Mouse (Mus musculus) right cerebral cortex, adult 2 months (tissue): ENCODE measurements around the gene Nudt2.

Experiments
- DNase-seq, 2 experiments: peaks; one replicate each; pipeline ENCODE4 v3.0.0; 2021 to 2022; ENCODE audit warnings: low spot score in 2 of 2

Nudt2 gene

DNA sequence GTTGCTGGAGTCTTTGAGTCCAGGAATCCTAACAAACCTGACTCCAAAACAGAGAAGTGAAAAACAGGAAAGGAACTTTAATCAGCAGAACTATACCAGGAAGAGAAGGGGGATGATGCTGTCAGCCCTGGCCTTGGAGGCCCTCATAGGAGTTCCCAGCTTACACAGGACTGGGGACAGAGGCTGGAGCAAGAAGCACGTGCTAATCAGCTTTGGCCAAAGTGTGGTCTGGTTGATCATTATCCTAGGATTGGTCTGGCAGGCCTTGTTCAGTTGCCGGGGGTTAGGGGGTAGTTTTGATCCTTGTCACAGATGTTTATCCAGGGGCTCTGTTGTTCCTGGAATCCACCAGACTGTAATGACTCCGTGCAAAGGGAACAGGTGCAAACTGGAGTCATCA is 29.4 kb downstream of the Nudt2 start:
- DNase-seq = no peak

DNA sequence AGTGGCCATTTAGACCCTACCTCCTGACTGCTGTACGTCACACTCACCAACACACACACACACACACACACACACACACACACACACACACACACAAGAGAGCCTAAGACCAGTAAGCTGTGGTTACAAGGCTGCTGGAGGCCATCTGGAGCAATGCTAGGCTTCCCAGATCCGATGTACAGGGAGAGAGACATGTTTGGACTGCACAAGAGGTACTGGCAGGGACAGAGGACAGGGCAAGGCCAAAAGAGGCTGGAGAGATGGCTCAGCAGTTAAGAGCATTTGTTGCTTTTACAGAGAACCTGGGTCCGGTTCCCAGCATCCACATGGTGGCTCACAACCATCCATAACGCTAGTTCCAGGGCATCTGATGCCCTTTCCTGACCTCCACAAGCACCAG is 30.1 kb downstream of the Nudt2 start:
- DNase-seq = no peak

DNA sequence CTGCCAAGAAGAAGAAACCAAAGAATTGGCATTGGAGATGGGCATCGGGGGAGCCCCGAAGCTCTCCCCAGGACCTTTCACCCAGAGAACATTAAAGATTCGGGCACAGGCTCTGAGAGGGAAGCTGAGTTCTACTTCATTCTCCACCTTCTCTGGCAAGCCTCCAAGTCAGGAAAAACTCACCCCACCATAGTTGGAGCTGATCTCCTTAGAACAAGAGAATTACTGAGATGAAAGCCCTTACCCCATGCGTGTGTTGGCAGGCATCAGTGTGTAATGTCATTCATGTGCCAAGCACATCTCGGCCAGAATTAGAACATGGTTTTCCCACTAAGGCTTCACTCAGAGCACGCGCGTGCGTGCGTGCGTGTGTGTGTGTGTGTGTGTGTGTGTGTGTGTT is 30.9 kb downstream of the Nudt2 start:
- no peak for DNase-seq

DNA sequence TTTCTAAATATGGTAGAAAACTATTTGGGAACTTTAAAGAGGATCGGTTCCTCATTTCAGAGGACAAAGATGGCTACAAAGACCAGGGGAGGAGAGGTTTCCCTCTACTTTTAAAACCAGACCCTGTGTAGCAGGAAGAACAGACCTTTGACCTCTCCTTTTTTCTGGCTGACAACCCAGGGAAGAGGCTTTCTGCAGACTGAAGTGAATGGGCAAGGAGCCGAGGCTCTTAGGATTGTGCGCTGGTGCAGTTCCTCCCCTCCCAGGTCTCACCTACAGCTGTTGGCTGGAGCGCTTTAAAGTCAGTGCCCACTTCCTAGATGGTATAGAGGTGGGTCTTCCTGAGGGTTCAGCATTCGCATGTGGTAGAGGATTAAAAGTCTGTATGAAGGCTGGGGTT is 32.1 kb downstream of the Nudt2 start:
- no peak for DNase-seq

- no peak for DNase-seq
These were observed 32.6 kb downstream of the Nudt2 start for GRCm38 (mm10) chr4:41497579-41497978.

DNA sequence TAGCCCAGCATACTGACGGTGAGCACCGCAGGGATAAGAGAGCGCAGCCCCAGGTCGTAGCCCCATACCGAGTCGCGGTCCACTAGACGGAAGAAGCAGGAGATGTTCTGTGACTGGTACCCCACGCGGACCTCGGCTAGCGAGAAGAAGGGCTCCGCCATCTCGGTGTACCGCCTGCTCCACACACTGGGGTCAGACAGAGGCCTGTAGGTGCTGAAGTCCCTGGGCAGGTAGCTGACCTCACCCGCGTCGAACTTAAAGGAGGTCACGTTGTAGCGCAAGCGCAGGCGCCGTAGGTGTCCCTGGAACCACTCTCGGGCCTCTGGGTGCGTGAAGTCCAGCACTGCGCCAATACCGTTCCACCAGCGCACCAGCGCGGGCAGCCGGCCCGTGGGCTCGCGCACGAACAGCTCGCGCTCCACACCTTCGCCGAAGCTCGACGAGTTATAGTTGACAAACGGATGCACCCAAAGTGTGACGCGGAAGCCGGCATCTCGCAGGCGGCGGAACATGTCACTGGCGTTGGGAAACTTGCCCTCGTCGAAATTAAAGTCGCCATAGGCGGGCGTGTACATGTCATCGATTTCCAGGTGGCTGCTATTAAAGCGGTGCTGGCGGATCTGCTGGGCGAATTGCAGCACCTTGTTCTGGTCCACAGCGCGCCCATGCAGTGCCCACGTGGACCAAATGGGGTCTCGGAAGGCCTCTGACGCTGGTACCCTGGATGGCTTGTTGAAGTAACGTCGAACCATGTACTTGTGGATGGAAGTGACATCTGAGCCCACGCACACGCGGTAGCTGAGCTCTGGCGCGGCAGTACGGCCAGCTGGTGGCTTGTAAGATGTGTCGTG is 33.3 kb downstream of the Nudt2 start:
- DNase-seq = no peak

GRCm38 (mm10) chr4:41498921-41499391 is 34.0 kb downstream of the Nudt2 start:
- DNase-seq = no peak

DNA sequence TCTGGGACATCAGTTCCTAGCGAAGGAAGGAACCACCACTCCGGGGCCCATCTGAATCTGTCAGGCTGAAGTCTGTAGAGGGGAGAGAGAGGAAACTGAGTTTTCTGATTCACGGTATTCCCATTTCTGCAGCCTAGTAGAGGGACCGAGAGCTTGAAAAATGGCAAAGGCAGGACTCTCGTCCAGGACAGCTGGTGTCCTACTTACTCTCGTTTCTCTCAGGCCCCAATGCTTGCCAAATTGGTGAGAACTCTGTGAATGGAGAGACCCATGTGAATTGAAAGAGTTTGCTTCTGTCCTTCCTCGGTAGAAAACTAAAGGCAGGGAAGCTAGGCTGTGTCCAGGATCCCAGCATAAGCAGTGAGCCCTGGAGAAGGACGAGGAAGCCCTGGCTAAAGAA is 34.7 kb downstream of the Nudt2 start:
- DNase-seq = no peak

DNA sequence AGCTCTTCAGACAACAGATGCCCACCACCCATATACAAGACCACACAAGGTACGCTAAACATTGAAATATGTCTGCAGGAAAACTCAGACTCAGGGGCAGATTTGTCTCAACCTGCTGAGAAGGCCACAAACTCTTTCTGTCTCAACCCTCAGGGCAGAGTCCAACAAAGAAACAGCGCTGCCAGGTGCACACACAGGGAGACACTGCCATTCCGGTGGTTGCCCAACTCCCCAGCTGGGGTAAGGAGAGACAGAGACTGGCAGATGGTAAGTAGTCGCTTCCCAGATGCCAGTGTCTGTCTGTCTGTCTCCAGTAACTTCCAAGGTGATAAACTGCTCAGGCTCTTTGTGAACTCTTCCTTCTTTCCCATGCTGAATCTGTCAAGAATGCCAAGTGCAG is 35.8 kb downstream of the Nudt2 start:
- no peak for DNase-seq

DNA sequence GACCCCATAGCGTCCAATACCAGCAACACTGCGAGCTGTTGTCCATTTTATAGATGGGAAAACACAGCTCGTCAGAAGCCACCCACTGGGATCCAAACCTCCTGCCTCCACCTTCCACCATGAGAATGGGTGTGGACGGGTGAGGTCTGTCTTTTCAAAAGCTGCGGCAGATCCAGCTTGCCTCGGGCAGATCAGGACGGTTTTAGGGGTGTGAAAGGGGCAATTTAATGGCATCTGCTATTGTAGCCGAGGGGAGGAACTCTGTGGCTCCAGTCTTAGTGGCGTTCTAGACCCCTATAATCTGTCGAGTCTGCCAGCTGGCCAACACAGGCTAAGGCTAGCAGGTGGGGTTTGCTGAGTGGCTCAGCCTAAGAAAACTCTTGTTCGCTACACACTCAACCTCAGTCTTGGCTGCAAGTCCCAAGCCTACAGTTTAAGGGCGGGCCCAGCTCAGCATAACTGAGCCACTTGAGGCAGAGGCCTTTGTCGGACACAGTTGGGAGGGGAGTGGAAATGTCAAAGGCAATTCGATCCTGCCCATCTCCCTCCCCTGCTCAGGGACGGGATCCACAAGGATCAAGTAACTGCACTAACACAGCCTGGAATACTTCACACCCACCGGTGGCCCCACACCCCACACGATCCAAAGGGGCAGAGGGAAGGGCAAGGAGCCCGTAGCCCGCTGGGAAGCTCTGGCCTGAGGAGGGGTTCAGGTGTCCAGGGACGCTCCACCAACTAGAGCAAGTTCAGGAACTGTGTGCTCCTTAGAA is 37.4 kb downstream of the Nudt2 start:
- DNase-seq = no peak

- peak; percentile 91 to 92 for DNase-seq
These were observed 38.0 kb downstream of the Nudt2 start, which contains the start of gene AI464131 for GRCm38 (mm10) chr4:41502986-41503412. TSS of gene AI464131 (minus strand) at chr4:41503076.

DNA sequence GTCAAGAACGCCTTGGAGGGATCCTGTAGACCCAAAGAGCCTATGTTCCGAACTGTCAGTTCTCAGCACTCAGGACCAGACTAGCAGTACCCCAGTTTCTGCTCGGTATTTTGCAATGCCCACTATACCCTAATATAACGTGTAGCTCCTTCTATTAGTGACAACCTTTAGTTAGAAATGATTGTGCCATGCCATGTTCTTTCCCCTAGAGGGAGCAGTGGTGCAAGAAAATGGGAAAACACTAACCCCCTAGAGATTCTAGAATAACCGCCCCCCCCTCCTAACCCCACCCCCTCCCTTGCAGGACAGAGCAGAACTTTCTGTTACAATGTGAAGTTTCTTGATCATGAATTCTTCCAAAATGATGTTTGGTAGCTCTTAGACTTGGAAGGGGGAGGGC is 39.4 kb downstream of the Nudt2 start:
- DNase-seq = no peak

DNA sequence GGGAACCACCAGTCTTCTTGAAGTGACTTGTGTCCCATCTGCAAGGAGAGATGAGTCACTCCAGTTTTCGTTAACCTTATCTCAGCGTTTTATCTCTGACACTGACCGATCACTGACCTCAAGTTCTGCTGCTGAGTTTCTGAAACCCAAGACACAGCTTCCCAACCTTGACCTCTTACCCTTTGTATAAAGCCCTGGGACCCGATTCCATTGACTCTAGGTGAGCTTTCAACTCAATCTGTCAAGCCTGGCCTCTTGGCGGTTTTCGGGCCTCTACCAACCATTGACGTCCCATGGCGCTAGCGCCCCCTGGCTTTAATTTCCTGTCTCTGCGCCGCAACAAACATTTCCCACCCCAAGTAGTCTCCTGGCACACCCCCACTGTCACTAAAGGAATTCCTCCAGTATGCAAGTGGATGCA is 40.2 kb downstream of the Nudt2 start:
- DNase-seq = no peak

GRCm38 (mm10) chr4:41506156-41506555 is 41.2 kb downstream of the Nudt2 start:
- no peak for DNase-seq

DNA sequence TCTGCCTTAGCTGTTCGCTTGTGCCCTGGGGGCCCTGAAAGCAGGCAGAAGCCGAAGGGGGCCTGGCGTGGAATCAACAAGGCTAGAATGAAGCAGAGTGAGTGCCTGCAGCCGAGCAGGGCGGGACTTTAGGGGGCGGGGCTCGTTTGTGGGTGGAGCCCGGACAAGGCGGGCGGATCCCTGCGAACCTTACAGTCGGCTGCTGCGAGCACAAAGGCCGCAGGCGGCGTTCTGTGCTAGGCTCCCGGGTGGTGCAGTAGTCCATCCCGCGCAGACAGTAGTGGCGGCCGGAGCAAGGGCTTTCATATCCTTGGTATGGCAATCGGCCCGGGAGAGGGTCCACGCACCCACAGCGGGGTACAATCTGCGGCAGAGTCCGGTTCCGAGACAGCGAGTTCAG is 42.0 kb downstream of the Nudt2 start:
- DNase-seq = peak; percentile 81 to 88

GRCm38 (mm10) chr4:41507326-41507924 is 42.5 kb downstream of the Nudt2 start:
- DNase-seq = no peak

- DNase-seq = no peak
These were observed 43.0 kb downstream of the Nudt2 start for GRCm38 (mm10) chr4:41507998-41508397.

GRCm38 (mm10) chr4:41513309-41513708 is 48.4 kb downstream of the Nudt2 start:
- no peak for DNase-seq

DNA sequence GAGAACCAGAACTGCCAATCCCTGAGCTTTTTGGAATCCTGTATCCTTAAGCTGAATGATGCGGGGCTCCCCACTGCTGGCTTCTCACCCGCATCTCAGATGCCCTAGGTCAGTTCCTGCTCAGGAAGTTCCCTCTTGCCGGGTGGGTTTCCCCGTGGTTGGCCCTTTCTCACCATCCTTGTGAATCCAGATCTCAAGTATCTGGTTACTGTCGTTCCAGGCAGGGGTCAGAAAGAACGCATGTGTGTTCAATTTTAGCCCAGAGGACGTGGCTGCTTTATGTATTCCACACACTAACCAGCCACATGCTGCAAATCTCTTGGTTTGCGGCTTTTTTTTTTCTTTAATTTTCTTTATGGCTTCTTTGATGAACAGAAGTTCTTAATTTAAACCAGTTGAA is 48.8 kb downstream of the Nudt2 start:
- no peak for DNase-seq

- no peak for DNase-seq
These were observed 52.3 kb downstream of the Nudt2 start, which contains the start of gene 1110017D15Rik for GRCm38 (mm10) chr4:41517233-41517632. TSS of gene 1110017D15Rik (minus strand) at chr4:41517333.

DNA sequence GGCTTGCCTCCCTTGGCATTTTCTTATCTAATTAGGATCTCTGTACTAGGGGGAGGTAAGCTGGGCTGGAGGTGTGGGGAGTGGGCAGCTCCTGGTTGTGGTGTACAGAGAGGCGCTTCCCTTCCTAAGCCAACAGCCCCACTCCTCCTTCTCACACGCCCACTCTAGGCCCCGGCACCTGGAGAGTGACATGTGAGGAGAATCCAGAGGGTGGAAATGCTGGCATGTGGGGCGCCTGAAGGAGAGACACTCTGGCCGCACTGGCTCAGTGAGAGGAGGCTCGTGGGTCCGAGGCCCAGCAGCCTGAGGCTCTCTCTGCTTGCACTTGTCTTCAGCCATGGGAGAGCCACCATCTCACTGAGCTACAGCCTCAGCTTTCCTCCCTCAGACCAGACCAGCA is 53.4 kb downstream of the Nudt2 start:
- DNase-seq = no peak

DNA sequence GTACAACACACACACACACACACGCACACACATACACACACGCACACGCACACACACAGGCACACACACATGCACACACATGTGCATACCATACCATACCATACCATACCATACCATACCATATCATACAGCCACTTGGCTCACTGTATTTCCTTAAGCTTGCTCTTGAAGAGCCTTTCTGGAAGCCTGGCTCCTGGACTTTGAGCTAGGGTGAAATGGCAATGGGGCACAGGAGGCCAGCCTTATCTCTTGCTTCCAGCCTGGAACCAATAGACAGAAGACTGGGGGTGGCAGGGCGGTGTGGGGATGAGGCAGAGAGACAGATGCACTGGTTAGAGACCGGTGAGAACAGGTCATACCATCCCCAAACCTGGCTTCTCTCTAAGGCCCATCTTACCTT is 54.2 kb downstream of the Nudt2 start:
- DNase-seq = no peak
